26 mouse cellular contexts compared by ENCODE assay signal in the genomic region with DNA sequence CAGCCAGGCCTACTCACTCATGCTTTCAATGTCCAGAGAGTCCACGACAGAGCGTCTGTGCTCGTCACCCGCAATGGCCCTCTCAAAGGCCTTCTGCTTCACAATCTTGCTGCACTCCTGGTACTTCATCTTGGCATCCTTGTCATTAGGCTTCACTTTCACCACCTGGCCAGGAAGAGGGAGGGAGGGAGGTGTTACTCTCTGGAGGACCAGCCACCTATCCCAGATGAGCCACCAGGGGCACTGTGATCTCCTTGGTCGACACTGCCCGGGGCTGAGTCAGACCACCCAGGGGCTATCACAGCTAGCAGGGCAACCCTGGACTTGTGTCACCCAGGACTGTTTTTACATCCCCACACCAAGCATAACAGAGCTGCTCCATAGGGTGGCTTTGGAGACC. TPM values are rescaled to one million over a fixed set of nuclear protein-coding genes. Genes with fewer than 3 reads are reported as not detected.
DNase-seq lines count a peak whose midpoint lies in the region; ATAC-seq and TF ChIP-seq lines count a peak whose summit lies in the region.
"Had no signal": no experiment of that assay in that cellular context is flagged by ENCODE, and none has a peak within 500 bp of the region (broad histone marks: within the 10 kb centered on the region; RNA-seq: fewer than 3 reads in every experiment).

No protein-coding gene starts in this region.

- peak; percentile 47 for TF ChIP-seq CTCF in intestine, postnatal 0 days (IDR thresholded peaks at IDR 0.05; ENCODE audit: low read depth)
- TF ChIP-seq CTCF in lung, postnatal 0 days (IDR thresholded peaks at IDR 0.05): peak; percentile 37

- no peak overlapping the region; the same call in 1 of the 2 replicates for H3K27ac ChIP-seq in intestine, postnatal 0 days (ENCODE audit: low read depth, low read length)
- no peak overlapping the region for H3K27ac ChIP-seq in intestine, embryonic 15.5 days
- H3K27ac ChIP-seq in lung, postnatal 0 days (ENCODE audit: low read length): no peak overlapping the region
- H3K27ac ChIP-seq: embryonic facial prominence, embryonic 10.5 days; limb, embryonic 10.5 days; liver, embryonic 13.5 days; midbrain, embryonic 15.5 days; neural tube, embryonic 15.5 days had no signal

- 0 out of 2 replicates have a peak, but pooled peaks cover 8% of the 10 kb centered on the region for H3K4me1 ChIP-seq in intestine, postnatal 0 days (replicated peaks; ENCODE audit: control insufficient read depth, insufficient read depth, low read length)
- peaks cover 12% of the 10 kb centered on the region for H3K4me1 ChIP-seq in intestine, embryonic 15.5 days (replicated peaks)
- no peaks in the 10 kb centered on the region for H3K4me1 ChIP-seq in lung, postnatal 0 days (ENCODE audit: insufficient read depth, low read depth, low read length)
- H3K4me1 ChIP-seq: embryonic facial prominence, embryonic 10.5 days; limb, embryonic 10.5 days had no signal

- no peaks in the 10 kb centered on the region for H3K9me3 ChIP-seq in intestine, postnatal 0 days (ENCODE audit: control insufficient read depth)
- H3K9me3 ChIP-seq in intestine, embryonic 15.5 days: no peaks in the 10 kb centered on the region
- H3K9me3 ChIP-seq in lung, postnatal 0 days (ENCODE audit: low read length): no peaks in the 10 kb centered on the region
- H3K9me3 ChIP-seq: embryonic facial prominence, embryonic 10.5 days; G1E; limb, embryonic 10.5 days; liver, embryonic 13.5 days; midbrain, embryonic 15.5 days; neural tube, embryonic 15.5 days had no signal

- no peaks in the 10 kb centered on the region for H3K27me3 ChIP-seq in intestine, postnatal 0 days (replicated peaks; ENCODE audit: control insufficient read depth, insufficient read depth, low read length)
- H3K27me3 ChIP-seq in intestine, embryonic 15.5 days (replicated peaks): no peaks in the 10 kb centered on the region
- H3K27me3 ChIP-seq in lung, postnatal 0 days (replicated peaks; ENCODE audit: insufficient read depth, low read length): no peaks in the 10 kb centered on the region
- H3K27me3 ChIP-seq: liver, embryonic 13.5 days; midbrain, embryonic 15.5 days; neural tube, embryonic 15.5 days had no signal

- intact Hi-C loops in heart, postnatal 14 days (cut with DNase I): no loop called here

- no peak overlapping the region for H3K9ac ChIP-seq in intestine, postnatal 0 days (ENCODE audit: low read depth, low read length)
- H3K9ac ChIP-seq in intestine, embryonic 15.5 days: no peak overlapping the region
- H3K9ac ChIP-seq in lung, postnatal 0 days (replicated peaks; ENCODE audit: low read depth): no peak overlapping the region
- H3K9ac ChIP-seq: liver, embryonic 13.5 days; midbrain, embryonic 15.5 days; neural tube, embryonic 15.5 days had no signal

- H3K4me2 ChIP-seq in intestine, postnatal 0 days (replicated peaks; ENCODE audit: low read depth): no peak overlapping the region
- no peak overlapping the region for H3K4me2 ChIP-seq in intestine, embryonic 15.5 days (replicated peaks)
- H3K4me2 ChIP-seq in lung, postnatal 0 days (replicated peaks; ENCODE audit: low read depth, low read length): no peak overlapping the region
- H3K4me2 ChIP-seq: heart, embryonic 11.5 days; liver, embryonic 13.5 days; midbrain, embryonic 15.5 days; neural tube, embryonic 15.5 days had no signal

- ATAC-seq in intestine, postnatal 0 days: peak; percentile 3; the same call in 1 of the 2 replicates
- ATAC-seq in intestine, embryonic 15.5 days: no peak
- ATAC-seq in lung, postnatal 0 days: no peak
- ATAC-seq: activated CD4-positive, CD25-positive, alpha-beta regulatory T cell, adult 4 months; hindbrain, embryonic 16.5 days; midbrain, embryonic 15.5 days had no signal

- peak; percentile 53 to 62 for DNase-seq in cerebellum, adult 18-20 months
- no peak for DNase-seq in cerebellum, adult 11 months
- DNase-seq in lung, postnatal 0 days (ENCODE audit: low spot score): no peak
- DNase-seq in lung, postnatal 10 days: no peak
- no peak for DNase-seq in right cerebral cortex, postnatal 36 days (ENCODE audit: low spot score in 2 of 2)
- DNase-seq in heart, postnatal 14 days: no peak
- DNase-seq: adrenal gland, postnatal 10 days; gastrocnemius, postnatal 36 days; heart, postnatal 36 days; kidney, adult 18-20 months; kidney, postnatal 10 days; liver, embryonic 13.5 days; thymus, adult 18-20 months; thymus, postnatal 4 days had no signal

- no peak overlapping the region for H3K4me3 ChIP-seq in intestine, postnatal 0 days (ENCODE audit: low read depth, low read length)
- no peak overlapping the region for H3K4me3 ChIP-seq in intestine, embryonic 15.5 days (replicated peaks)
- H3K4me3 ChIP-seq in lung, postnatal 0 days (ENCODE audit: low read depth, low read length): no peak overlapping the region
- H3K4me3 ChIP-seq: embryonic facial prominence, embryonic 10.5 days; limb, embryonic 10.5 days; liver, embryonic 13.5 days; midbrain, embryonic 15.5 days; neural tube, embryonic 15.5 days had no signal

- TF ChIP-seq EP300 in lung, postnatal 0 days (IDR thresholded peaks at IDR 0.05): no peak

- H3K36me3 ChIP-seq in intestine, postnatal 0 days (ENCODE audit: control insufficient read depth, insufficient read depth): peaks cover 66% of the 10 kb centered on the region
- peaks cover 60% of the 10 kb centered on the region for H3K36me3 ChIP-seq in intestine, embryonic 15.5 days
- H3K36me3 ChIP-seq in lung, postnatal 0 days (ENCODE audit: insufficient read depth, low read length): peaks cover 25% of the 10 kb centered on the region

- 81% methylated on average over 6 of the region's 6 CpGs for WGBS in intestine, postnatal 0 days
- 86% methylated on average over 6 of the region's 6 CpGs for WGBS in intestine, embryonic 15.5 days
- 81% methylated on average over 6 of the region's 6 CpGs for WGBS in lung, postnatal 0 days

RNA-seq across cellular contexts. Expression of a gene that starts 12.3 kb away (rescaled TPM):
- 44.4 and 45.0 TPM in 2 replicates for polyA plus RNA-seq in intestine, postnatal 0 days (2015; fragmentation: Nextera tagmentation; extraction: Ambion mirVana)
- polyA plus RNA-seq in intestine, embryonic 15.5 days (2015; fragmentation: Nextera tagmentation; extraction: Ambion mirVana): 81.5 and 89.5 TPM in 2 replicates
- polyA plus RNA-seq in lung, postnatal 0 days (2015; fragmentation: Nextera tagmentation; extraction: Ambion mirVana): 65.1 and 71.8 TPM in 2 replicates
- total RNA-seq in heart, postnatal 14 days (2021): 100 to 1,000 TPM; 101 to 108 TPM

RNA-seq across cellular contexts. Expression of a gene that starts 22.9 kb away (rescaled TPM):
- polyA plus RNA-seq in intestine, postnatal 0 days (2015; fragmentation: Nextera tagmentation; extraction: Ambion mirVana): 3.6 and 4.0 TPM in 2 replicates
- polyA plus RNA-seq in intestine, embryonic 15.5 days (2015; fragmentation: Nextera tagmentation; extraction: Ambion mirVana): 28.1 and 29.0 TPM in 2 replicates
- polyA plus RNA-seq in lung, postnatal 0 days (2015; fragmentation: Nextera tagmentation; extraction: Ambion mirVana): 7.8 and 8.0 TPM in 2 replicates
- total RNA-seq in heart, postnatal 14 days (2021): 10 to 100 TPM in 1 of 2 experiments, 1 to 10 TPM in 1; 9.8 to 10.3 TPM

RNA-seq across cellular contexts. Expression of a gene that starts 32.5 kb away (rescaled TPM):
- 0.09 and 0.10 TPM in 2 replicates for polyA plus RNA-seq in intestine, postnatal 0 days (2015; fragmentation: Nextera tagmentation; extraction: Ambion mirVana)
- 0.28 and 0.44 TPM in 2 replicates for polyA plus RNA-seq in intestine, embryonic 15.5 days (2015; fragmentation: Nextera tagmentation; extraction: Ambion mirVana)
- 0.02 and 0.04 TPM in 2 replicates for polyA plus RNA-seq in lung, postnatal 0 days (2015; fragmentation: Nextera tagmentation; extraction: Ambion mirVana)
- under 1 TPM; 0.07 TPM for total RNA-seq in heart, postnatal 14 days (2021)
- total RNA-seq: gastrocnemius, postnatal 36 days; heart, postnatal 36 days had no signal
- polyA plus RNA-seq: G1E had no signal

RNA-seq across cellular contexts. Expression of a gene that starts 46.8 kb away (rescaled TPM):
- 15.9 and 18.4 TPM in 2 replicates for polyA plus RNA-seq in intestine, postnatal 0 days (2015; fragmentation: Nextera tagmentation; extraction: Ambion mirVana)
- 66.7 and 71.4 TPM in 2 replicates for polyA plus RNA-seq in intestine, embryonic 15.5 days (2015; fragmentation: Nextera tagmentation; extraction: Ambion mirVana)
- 5.3 and 8.2 TPM in 2 replicates for polyA plus RNA-seq in lung, postnatal 0 days (2015; fragmentation: Nextera tagmentation; extraction: Ambion mirVana)
- 1 to 10 TPM; 4.9 to 5.4 TPM for total RNA-seq in heart, postnatal 14 days (2021)

RNA-seq across cellular contexts. Expression of a gene that starts 55.9 kb away (rescaled TPM):
- polyA plus RNA-seq in intestine, postnatal 0 days (2015; fragmentation: Nextera tagmentation; extraction: Ambion mirVana): 2.0 and 2.2 TPM in 2 replicates
- 3.0 and 3.1 TPM in 2 replicates for polyA plus RNA-seq in intestine, embryonic 15.5 days (2015; fragmentation: Nextera tagmentation; extraction: Ambion mirVana)
- 0.04 TPM in 1 of 2 replicates, not detected in the other for polyA plus RNA-seq in lung, postnatal 0 days (2015; fragmentation: Nextera tagmentation; extraction: Ambion mirVana)
- not detected for total RNA-seq in heart, postnatal 14 days (2021)
- total RNA-seq: gastrocnemius, postnatal 36 days; heart, postnatal 36 days; megakaryocyte, adult 5-6 weeks had no signal
- polyA plus RNA-seq: activated CD4-positive, CD25-positive, alpha-beta regulatory T cell, adult 4 months; spleen, adult 2 months had no signal

Comparison
In these comparisons a context has a peak if more than half of its experiments do, and no peak if none do; other contexts are left out.
1. DNase-seq: peak in cerebellum, adult 18-20 months (2 of 2); none in cerebellum, adult 11 months (single experiment), lung, postnatal 0 days (single experiment), lung, postnatal 10 days (single experiment), right cerebral cortex, postnatal 36 days (0 of 2) and heart, postnatal 14 days (0 of 2).